Mouse (Mus musculus) bone marrow macrophage, adult 2 months (primary cell): ENCODE data around the gene Csf2rb2.

Experiments used
- CTCF ChIP-seq: IDR thresholded peaks from 2 replicates; pipeline ENCODE4 v1.5.1; 2012; ENCODE audit warnings: low read depth, mild to moderate bottlenecking, low read length, moderate library complexity
- POLR2A ChIP-seq: IDR thresholded peaks from 2 replicates; pipeline ENCODE4 v1.6.1; 2012; ENCODE audit warnings: mild to moderate bottlenecking, low read depth, low read length, borderline replicate concordance

GRCm38 (mm10) chr15:78298558-78298957 lies 7.0 kb downstream of the Csf2rb2 start:
- TF ChIP-seq CTCF (no peak), POLR2A (no peak)
